Mouse (Mus musculus): Measurements from ENCODE around the gene Inppl1.

DNA sequence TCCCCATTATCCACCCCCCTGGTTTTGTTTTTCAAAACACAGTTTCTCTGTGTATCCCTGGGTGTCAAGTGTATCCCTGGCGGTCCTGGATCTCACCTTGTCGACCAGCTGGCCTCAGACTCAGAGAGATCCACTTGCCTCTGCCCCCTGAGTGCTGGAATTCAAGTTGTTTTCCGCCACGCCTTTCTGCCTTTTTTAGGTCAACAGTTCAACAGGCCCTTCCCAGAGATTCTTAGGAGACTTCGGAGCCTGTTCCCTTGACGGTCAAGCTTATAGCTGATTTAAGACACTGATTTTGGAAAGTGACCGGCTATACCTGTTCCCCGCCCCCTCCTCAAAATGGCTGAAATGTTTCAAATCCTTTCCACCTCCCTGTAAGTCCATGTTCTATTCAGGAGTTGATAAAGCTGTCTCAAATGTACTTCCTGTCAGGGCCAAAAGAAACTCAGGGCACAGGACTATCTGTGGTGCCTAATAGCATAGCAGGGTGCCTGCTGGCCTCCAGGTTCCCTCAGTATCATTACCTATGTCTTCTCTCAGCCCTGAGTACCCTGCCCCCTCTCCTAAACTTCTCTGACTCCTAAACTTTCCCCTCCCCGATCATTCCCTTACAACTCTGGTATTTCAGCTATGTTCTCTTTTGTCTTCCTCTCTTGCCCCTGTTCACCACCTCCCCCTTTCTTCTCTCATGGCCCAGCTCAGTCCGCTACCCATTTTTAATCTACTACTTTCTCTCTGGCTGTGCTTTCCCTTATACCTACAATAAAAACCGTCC lies 28.6 kb upstream of the Inppl1 start:
- TF ChIP-seq CTCF (IDR thresholded peaks at IDR 0.05): no peak
- TF ChIP-seq POLR2A (IDR thresholded peaks at IDR 0.05; ENCODE audit: insufficient read depth, low read depth, low read length): no peak
- TF ChIP-seq EP300 (IDR thresholded peaks at IDR 0.05; ENCODE audit: insufficient read depth, low read depth, low read length): no peak
